Mouse (Mus musculus) lung, adult 18-20 months (tissue): ENCODE measurements at regions not wholly inside any gene's neighbourhood (a gene's known extent, or its start where the extent isn't known, plus 50 kb on each side); places are given as distances from the start of the nearest gene placed in this dataset.

Experiments
- DNase-seq, 2 experiments: peaks; one replicate each; pipeline ENCODE4 v3.0.0; 2022; ENCODE audit warnings: mixed read lengths in 2 of 2

DNA sequence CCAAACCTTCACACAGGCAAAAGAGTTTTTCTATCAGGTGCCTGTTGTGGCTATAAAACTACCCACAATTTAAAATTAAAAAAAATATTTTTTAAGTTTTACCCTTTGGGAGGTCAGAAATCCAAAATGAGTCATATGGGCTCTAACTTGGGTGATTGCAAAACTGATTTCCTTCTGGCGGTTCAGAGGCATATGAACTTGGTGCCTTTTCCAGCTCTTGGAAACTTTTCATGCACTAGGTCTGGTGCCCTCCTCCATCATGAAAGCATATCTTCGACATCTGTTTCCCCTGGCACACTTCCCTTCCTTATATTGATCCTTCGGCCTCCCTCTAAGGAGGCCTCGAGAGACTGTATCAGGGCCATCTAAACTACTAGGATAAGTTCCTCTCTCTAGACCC is 168.8 kb downstream of the Gm45692 start:
- no peak for DNase-seq

DNA sequence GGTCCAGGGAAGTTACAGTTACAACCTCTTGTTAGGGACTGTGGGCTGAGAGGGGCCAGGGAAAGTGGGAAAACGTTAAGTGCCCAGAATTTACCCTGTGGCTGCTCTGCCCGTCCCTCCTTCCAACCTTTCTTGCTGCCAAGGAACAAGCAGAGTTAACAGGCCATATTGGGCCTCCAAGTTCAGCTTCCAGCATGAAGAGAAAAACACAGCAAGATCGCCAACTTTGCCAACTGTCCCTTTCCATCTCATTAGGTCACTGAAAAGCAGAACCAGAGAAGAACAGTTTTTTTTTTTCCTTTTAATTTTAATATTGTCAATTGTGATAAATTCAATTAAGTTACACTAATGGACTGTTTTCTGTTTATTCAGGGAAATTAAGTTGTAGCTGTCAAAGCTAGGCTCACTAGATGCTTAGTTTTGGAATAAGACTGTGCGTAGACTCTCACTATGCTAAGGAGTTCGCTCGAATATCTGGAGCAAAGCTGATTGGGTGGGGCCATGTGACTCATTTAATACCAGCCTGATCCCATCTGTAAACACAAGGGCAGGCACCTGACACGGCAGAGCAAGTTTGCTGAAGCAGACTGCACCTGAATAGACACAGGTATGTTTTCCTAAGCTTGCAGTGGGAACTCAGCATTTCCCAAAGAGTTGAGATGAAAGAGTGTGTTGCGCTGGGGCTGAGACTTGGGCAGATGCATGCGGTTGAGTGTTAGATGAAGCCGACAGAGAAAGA is 178.9 kb downstream of the Gm45692 start:
- no peak for DNase-seq

DNA sequence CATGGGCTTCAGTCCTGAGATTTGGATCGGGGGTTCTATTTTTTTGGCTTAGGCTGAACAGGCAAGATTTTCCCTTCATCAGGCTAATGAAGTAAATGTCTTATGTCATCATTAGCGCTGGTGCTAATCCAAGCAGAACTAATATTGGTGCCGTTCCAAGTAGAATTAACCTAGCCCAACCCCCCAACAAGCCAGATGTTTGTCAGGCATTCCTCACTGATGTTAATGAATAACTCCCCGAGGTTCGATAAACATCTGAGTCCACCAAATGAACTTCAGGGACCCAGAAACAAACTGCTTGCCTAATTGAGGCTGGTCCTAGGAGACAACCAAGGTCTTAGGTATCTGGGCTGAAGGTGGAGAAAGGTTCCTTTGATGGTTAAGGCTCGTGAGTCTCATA is 180.9 kb downstream of the Gm45692 start:
- DNase-seq, result no peak

DNA sequence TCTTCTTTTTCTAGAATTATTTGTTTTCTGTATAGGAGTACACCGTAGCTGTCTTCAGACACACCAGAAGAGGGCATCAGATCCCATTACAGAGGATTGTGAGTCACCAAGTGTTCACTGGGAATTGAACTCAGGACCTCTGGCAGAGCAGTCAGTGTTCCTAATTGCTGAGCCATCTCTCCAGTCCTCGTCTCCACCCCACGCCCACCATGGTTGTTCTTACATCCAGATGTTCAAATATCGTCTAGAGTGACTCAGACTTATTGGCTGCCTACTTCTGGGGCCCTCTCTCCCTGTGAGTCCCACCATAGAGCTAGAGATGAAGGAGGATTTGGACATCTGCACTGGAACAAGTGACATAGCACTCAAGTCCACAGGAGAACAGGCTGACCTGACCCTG is 182.6 kb downstream of the Gm45692 start:
- no peak for DNase-seq

DNA sequence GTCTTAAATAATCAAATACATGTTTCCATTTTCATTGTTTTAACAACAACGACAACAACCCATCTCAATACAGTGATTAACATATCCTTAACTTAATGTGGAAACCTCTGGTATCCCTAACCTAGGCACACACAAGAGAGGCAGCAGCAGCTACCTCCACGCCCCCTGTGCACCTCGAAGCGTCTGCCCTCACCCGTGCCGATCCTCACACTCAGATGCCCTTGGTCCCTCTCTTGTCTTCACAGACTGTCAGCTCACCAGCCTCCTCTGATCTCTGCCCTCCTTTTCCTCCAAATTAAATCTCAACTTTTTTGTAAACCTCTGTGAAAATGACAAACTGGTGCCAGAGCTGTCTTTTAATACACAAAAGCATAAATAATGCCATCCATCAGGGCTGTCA is 185.2 kb downstream of the Gm45692 start:
- DNase-seq, result no peak

DNA sequence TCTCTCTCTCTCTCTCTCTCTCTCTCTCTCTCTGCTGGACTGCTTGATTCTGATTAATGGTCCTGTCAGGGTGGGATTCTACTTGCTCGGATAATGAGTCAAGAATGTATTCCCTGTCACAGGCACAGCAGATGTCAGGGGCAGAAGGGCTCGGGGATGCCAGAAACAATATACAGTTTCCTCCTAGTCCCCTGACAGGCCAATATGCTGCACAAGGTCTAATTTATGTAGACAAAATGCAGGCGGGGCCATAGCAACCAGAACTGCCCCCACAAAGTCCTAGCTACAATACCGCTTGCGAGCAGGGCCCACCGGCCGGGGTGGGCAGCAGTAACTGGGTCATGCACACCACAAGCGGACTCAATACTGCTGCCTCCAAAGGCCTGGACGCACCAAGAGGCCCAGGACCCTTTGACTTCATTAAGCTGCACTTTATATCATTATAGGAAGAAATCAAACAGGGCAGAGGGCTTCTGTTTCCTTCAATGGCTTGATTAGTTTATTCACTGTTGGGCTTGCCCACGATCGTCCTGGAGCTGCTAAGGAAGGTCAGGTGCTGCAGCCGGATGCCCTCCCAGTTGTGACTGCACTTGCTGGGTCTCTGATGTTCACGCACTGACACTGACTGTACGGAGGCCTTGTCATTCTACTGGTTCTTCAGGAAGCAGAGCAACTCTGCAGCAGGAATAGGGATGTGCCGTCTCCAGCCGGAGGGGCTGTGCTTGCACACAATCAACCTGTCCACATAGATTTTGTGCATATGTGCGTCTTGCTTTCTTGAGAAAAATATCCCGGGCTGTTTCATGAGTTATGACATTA is 185.9 kb downstream of the Gm45692 start:
- no peak for DNase-seq

DNA sequence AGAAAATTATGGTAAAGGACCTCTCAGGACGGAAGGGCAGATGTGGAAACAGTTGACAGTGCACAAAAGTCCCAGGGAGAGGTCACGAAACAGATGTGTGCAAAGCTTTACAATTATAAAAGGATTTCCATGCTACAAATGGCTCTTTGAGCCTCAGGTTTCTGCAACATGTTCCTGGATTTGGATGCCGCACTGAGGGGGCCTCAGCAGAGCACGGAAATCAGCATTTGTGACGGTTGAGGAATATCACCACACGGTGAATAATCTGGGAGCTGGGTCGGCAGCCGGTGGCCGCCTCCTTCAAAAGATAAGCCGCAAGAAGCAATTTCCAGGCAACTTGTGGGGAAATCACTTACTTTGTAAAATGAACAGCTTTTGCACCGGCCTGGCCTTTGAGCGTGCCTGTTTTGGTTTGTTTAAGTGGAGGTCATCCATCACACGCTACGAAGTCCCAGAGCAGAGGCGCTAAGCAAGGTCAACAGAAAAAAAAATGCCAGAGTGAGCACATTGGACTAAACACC is 188.8 kb downstream of the Gm45692 start:
- no peak for DNase-seq

DNA sequence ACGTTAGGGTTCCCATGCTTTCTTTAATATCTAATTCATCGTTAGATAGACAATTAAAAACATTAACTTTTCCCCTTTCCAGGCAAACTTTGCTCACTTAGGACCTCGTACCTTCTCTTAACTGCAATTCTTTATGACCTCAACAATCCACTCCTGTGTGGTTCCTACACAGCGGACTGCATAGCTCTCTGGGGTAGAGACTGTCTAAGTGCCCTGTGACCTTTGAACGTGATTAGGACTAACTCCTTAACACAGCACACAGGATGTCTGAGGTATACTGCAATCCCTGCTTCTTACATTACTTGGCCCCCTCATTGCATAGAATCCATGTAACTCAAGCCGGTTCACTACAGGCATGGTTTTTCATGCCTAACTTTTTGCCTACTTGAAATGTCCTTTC is 190.4 kb downstream of the Gm45692 start:
- DNase-seq, result no peak

DNA sequence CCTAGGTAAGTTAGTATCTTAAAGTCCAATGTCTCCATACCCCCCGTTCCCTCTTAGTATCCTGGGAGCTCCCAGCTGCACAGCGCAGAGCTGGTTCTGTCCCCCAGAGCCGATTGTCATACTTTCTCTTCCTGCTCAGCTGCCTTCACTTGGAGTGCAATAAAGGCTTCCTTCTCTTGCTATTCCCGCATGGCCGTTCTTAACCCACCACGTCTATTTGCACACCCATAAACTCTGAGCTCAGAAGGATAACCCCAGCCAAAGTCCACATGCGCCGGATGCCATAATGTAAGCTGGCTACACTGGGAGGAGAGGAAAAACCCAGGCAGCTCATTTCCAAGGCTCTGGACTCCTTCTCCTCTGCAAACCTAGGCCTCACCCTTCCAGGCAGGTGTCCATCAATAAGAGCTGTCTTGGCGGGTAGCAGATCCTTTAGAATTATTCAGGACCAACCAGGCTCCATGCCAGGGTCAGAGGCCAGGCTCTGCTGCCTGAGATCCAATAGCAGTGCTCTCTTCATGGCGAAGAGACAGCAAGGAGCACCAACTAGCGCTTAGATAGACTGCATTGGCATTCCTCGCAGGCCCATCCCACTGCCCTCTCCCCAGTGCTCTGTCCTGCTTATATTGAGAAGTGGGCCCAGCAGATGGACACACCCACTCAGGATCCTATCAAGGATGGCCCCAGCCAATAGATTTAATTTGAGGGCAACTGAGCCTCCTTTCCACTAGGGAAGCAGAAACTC is 204.4 kb downstream of the Gm45692 start:
- DNase-seq, result no peak

DNA sequence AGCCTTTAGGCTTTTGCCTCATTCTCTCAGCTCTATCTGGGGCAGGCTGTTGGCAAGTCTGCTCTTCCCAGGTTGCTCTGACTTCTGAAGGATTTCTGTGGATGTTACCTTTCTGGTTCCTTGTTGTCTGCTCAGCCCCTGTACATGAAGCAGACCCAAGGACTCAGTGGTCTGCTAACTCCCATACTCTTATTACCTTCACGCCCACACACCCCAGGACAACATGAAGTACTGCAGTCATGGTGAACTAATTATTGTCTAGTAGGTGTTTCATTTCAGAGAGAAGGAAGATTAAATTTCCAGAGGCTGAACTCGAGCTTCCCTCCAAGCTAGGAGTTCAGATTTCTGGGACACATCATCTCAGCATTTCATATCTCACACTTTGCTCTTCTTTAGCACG is 205.3 kb downstream of the Gm45692 start:
- DNase-seq, result no peak

DNA sequence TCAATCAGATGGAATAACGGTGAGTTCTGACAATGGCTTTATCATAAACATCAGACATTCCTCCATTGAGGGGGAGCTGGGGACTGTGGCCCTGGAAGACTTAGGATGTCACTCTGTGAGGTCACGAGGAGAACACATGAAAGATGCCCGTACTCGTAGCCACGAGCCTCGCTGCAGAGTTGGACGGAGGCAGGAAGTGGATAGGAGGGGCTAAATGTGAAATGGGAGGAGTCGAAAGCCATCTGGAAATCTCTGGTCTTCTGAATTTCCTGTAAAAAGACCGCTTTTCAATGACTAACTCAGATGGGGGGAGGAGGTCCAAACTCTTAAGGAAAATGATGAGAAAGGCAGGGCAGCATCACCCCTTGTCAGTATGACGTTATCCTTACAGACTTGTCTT is 210.5 kb downstream of the Gm45692 start:
- DNase-seq, result no peak

DNA sequence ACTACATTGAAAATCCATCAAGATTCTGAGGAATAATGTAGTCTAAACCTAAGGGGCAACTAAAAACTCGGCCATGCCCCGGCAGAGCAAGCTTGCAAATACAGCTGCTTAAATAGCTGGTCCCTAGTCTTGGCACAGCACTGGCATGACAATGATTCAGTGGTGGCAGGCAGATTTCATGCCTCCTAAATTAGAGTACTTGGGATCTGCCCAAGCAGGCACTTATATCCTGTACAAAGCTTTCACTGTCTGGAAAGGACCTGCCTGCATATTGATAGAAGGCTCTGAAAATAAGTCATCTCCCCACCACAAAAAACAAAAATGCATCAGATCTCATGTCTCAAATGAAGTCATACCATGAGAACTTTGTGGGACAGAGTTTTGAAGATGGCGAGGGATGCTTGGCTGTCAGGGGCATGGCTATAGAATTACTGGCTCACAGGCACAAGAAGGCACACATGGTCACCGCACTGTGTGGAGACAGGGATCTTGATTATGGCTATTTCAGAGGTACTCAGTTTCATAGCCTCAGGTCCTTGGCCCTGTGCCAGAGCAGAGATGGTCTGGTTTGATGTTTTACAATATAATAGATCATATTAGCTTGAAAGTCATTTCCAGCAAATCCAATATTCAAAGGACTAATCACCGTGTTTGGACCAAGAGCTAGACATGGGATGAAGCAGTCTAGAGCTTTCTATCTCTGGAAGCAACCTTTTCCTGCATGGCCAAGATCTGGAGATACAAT is 217.7 kb downstream of the Gm45692 start:
- no peak for DNase-seq

DNA sequence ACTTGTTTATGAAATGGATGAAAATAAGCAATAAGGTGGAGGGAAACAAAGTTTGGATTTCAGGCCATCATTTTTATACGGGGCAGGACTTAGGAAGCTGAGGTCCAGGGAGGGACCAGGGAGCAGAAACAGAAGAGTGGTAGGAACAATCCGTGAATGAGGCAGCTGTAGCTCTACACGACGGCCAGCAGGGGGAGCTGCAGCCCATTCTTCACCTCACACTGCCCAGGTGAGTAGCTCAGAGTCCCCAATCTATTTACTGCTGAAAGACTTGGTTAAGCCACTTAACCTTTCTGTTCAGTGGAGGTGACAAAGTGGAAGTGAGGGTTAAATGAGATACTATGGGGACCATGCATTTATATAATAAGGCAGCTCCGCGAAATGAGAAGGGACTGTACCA is 225.7 kb downstream of the Gm45692 start:
- peak; percentile 27 to 48 for DNase-seq

DNA sequence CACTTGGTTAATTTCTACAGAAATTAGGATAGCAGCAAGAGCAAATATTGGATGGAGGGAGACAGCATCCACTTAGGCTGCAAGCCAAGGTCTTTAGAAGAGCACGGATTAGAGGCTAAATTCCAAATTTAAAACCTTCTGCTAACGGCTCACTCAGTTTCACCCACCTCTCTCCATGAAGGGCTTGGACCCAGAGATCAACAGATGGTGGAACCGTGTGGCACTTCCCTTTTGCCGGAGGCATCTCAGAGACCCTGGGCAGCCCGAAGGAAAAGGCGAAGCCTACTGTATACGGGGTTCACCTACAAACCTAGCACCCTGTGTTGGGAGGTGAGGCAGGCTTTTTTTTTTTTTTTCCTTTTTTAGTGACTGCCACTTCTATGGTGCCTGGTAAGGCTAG is 229.9 kb downstream of the Gm45692 start:
- DNase-seq, result no peak

DNA sequence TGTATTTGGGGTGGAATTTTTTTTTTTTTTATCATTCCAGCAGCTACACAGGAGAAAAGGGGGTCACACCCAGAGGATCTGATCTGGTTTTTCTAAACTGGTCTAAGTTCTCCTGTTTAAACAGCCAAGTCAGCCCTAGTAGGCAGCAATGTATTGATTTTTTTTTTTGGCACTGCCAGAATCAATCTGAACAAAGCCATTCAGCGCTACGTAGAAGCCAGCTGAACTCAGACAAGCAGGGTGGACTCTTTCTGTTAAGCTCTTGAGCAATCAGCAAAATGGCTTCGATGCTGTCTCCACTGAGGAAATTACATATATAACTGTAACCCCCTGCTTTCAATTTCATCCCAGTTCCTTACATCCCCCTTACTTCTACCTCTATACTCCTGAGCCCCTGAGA is 230.5 kb downstream of the Gm45692 start:
- no peak for DNase-seq

DNA sequence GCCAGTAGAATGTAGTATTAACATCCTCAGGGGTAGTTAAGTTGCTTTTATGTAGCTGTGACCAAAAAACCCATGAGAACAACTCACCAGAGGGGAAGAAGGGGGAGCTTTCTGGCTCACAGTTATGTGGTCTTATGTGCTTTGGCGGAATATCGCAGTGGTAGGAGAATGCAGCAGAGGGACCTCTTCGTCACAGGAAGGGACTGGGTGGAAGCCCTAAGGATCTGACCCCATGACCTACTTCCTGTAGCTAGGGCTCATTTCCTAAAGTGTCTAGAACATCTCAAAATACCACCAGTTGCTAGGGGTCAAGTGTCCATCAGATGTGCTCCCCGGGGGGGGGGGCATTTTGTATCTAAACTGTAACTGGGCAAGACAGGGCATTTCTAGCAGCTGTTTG is 231.3 kb downstream of the Gm45692 start:
- no peak for DNase-seq

DNA sequence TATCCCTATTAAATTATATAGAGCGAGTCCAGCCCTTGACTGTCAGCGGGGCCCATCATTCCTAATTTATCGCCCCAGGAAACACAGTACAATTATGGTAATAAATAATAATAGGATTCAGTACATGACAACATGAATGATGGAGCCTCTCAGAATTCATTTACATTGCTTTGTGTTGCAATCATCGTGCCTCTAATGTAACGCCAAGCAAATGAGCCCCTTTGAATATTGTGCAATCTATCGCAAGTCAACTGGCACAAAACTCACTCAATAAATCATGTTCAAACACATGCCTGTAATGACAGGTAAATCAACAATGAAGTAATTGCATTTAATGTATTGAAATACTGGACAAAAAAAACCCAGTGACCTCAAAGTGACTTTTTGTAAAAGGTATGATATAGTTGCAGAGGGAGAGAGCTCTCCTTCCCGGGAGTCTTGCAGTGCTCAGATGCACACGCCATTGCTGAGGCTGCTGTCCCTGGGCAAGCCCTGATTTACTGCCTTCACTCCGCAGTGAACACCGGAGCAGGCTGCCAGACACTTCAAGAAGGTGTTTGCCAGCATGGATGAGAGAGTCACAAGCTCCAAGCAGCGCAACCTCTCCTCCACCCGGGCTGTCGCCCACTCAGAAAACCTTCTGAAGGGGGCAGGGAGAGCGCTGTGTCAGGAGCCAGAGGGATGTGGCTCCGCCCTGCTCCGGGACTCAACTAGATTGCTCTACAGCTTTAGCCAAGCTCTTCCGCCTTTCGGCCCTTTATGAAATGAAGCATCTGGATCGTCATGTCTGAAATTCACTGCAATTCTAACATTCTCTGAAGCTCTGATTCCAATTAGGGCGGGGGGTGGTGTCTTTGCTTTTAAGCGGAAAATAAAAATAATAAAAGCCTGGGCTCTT is 232.6 kb downstream of the Gm45692 start:
- peak; percentile 36 to 57 for DNase-seq

DNA sequence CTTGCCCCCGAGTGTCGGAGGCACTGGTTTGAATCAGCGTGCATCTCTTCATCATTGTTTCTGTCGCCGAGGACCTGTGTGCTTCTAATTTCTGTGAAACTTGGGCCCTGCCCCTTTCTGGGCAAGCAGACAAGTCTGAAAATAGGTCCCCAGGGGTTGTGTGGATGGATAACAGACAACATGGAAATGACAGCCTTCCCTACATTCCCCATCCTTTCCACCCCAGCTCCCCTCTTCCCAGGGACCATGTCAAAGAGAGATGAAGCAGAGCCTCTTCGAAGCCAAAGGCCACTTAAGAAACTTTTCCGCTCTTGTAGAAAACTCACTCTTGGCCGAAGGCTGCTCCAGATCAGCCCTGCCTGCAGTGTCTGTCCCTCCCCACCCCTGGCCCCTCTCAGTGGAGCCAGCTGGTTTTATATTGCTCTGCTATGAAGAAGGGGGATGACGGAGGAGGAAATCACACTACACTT is 233.2 kb downstream of the Gm45692 start:
- DNase-seq, result peak; percentile 53 to 64

DNA sequence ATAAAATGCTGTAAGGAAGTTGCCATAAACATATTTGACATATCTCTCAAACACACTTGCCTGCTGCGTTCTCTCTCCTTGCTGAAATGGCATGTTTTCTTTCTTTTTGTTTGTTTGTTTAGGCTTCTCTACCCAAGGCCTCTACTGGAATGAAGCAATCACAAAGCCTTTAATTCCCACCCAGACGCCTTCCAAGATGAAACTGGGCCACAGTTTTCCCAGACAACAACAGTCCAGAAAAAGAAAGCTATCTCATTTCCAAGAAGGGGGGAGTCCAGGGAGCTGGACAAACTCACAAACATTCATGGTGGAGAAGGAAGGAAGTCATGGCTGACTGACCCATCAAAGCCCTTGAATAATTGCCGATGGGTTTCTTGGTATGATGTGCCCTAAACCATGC is 234.1 kb downstream of the Gm45692 start:
- peak; percentile 10 to 15 for DNase-seq

DNA sequence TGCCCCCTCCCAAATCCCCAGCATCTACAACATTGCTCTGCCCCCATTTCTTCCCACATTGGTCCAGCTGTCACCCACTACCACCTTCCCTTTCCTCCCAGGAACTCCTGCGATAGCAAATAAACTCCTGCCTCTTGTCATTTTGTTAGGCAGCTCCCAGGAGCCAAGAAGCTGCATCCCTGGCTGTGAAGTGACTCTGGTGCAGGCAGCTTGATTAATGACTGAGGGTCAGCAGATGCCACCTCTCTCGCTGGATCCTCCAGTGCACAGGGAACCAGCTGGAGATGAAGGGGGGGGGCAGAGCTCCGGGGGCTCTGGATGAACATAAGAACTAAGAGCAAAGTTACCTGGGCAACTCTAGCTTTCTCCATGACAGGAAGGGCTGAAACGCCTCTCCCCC is 235.2 kb downstream of the Gm45692 start:
- no peak for DNase-seq

DNA sequence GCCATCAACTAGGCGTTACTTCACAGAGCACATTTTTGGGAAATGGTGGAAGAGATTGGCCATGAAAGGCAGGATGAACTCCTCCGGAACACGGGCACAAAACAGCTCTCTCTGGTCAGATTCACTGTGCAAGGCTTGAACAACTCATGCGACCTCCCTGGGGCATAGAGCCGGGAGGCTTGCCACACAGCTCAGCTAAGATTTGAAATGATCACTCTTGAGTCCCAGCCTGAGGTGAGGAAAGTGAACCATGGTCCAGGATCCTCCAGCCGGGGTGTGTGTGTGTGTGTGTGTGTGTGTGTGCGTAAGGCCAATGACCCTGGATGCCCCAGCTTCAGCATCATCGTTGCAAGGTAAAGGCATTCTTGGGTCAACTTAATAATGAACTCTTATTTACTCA is 237.5 kb downstream of the Gm45692 start:
- DNase-seq, result no peak
